Mouse (Mus musculus): ENCODE data around the gene Tmem211. TPM values are rescaled to one million over a fixed set of nuclear protein-coding genes. Genes with fewer than 3 reads are reported as not detected.

Gene Tmem211
- polyA plus RNA-seq, 3 experiments from 2014 or later = not detected

DNA sequence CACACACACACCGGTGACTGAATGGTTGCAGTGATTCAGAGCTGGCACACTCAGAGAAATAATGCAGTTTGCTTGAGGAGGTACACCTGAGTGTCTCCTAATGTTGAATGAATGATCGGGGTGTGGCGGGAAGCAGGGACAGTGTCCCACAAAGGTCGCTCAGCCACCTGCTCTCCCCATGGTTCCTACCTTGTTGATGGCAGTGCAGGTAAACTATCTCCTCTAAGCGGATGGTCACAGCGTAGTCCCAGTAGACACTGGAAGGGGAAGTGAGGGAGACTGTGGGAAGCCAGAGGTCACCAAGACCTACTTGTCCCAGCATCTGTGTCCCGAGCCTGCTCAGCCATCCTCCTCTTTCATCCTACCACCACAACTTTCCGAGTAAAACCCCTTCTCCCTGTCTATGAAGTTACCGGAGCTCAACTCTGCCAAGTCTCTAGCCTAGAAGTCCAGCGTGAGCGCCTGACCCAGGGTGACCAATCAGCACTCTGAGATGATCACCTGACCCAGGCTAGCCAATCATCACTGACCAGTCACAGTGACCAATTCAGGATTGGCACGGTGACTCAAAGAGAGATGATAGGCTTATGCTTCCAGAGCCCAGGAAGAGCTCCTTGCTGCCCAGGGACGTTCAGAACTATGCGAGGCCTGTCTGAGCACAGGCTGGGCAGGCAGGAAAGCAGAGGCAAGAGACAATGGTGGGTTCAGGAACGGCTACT lies 53.6 kb downstream of the Tmem211 start:
- ATAC-seq = no peak

DNA sequence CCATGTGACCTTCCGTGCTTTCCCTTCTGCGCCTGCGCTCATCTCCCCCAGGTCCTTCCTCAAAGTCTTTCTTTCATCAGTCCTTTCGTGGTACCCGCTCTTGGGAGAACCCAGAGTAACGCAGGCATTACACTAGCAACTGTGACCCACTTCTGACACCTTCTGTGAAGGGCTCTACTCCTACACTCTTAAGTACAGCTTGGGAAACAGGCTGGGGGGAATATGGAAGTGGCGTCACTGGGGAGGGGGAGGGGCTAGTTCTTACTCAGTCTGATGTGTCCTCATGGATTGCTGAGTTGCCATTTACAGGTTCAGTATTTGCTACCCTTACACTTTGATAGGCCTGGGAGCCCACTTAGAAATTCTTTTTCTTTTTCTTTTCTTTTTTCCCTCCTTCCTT lies 54.8 kb downstream of the Tmem211 start:
- no peak for ATAC-seq

- no peak for ATAC-seq
These were observed 57.0 kb downstream of the Tmem211 start for GRCm38 (mm10) chr5:113283726-113284125.

GRCm38 (mm10) chr5:113285541-113285940 lies 58.8 kb downstream of the Tmem211 start:
- ATAC-seq = no peak

- no peak for ATAC-seq
These were observed 59.3 kb downstream of the Tmem211 start for GRCm38 (mm10) chr5:113286048-113286447.

- no peak for ATAC-seq
These were observed 60.1 kb downstream of the Tmem211 start for GRCm38 (mm10) chr5:113286591-113287520.

DNA sequence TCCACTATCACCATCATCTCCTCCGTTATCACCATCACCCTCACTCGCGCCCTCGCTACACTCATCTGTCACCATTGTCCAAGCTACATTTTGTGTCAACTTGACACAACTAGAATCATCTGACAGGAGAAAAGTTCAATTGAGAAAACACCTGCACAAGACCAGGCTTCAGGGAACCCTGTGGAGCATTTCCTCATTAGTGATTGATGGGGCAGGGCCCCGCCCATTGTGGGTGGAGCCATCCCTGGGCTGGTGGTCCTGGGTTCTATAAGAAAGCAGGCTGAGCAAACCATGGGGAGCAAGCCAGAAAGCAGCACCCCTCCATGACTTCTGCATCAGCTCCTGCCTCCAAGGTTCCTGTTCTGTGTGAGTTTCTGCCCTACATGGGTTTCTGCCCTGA lies 61.1 kb downstream of the Tmem211 start:
- no peak for ATAC-seq

GRCm38 (mm10) chr5:113288490-113288889 lies 61.8 kb downstream of the Tmem211 start:
- no peak for ATAC-seq

Other genes with a start within 250 kb of the Tmem211 start
- gene Grk3, start 211.1 kb upstream of the Tmem211 start, polyA plus RNA-seq (2017; shearing (Covaris generic)) = under 1 TPM; 0.36 to 0.59 (median 0.50) TPM
- gene Crybb2, start 156.8 kb upstream of the Tmem211 start, polyA plus RNA-seq (2017; shearing (Covaris generic)) = not detected
- gene Crybb3, start 145.3 kb upstream of the Tmem211 start, polyA plus RNA-seq (2017; shearing (Covaris generic)) = 1 to 10 TPM in 1 of 3 experiments, not detected in 2; 1.3 TPM
- gene 2900026A02Rik, start 5.7 kb upstream of the Tmem211 start, polyA plus RNA-seq (2017; shearing (Covaris generic)) = 1 to 10 TPM; 1.4 to 3.2 (median 1.4) TPM
- gene Sgsm1, start 83.9 kb downstream of the Tmem211 start, polyA plus RNA-seq (2017; shearing (Covaris generic)) = not detected
- gene Aym1, start 130.4 kb downstream of the Tmem211 start, polyA plus RNA-seq (2017; shearing (Covaris generic)) = not detected

All from inflammation-experienced regulatory T-cells, adult 6 months (primary cell).